Comparison of ENCODE assay signal across 14 mouse cellular contexts in genomic region chr14:105292139-105292538, GRCm38 (mm10). TPM values are rescaled to one million over a fixed set of nuclear protein-coding genes. Genes with fewer than 3 reads are reported as not detected.
A peak's percentile ranks its signal among the peaks of the same experiment; 100 is the strongest.
DNase-seq lines count a peak whose midpoint lies in the region.
"Had no signal": no experiment of that assay in that cellular context is flagged by ENCODE, and none has a peak within 500 bp of the region (broad histone marks: within the 10 kb centered on the region; RNA-seq: fewer than 3 reads in every experiment).

No protein-coding gene starts in this region.

- DNase-seq in layer of hippocampus, adult 9-11 months, result peak; percentile 34
- no peak for DNase-seq in layer of hippocampus, adult 18-20 months (ENCODE audit: low spot score in 2 of 2)
- peak; percentile 36 for DNase-seq in right cerebral cortex, postnatal 25 days
- DNase-seq in right cerebral cortex, postnatal 14 days, result no peak
- peak; percentile 39 for DNase-seq in telencephalon, adult 2 months (ENCODE audit: low read depth, low spot score)
- DNase-seq in layer of hippocampus, postnatal 10 days (ENCODE audit: low spot score in 2 of 2), result no peak
- DNase-seq: adrenal gland, adult 2 months; adrenal gland, postnatal 10 days; adrenal gland, postnatal 25 days; cerebellum, adult 11-12 months; cerebellum, adult 2 months; cerebellum, adult 9-10 months; cerebellum, postnatal 10 days; cerebellum, postnatal 25 days had no signal

RNA-seq across cellular contexts. Expression of gene Ndfip2, which starts 33.8 kb away (rescaled TPM):
- total RNA-seq in layer of hippocampus, adult 18-20 months (2021), result 10 to 100 TPM; 81.4 to 85.3 TPM
- total RNA-seq in layer of hippocampus, postnatal 10 days (2021), result 10 to 100 TPM; 75.8 to 89.5 TPM

Comparison
In these comparisons a context has a peak if more than half of its experiments do, and no peak if none do; other contexts are left out.
1. DNase-seq: peak in layer of hippocampus, adult 9-11 months (single experiment), right cerebral cortex, postnatal 25 days (single experiment) and telencephalon, adult 2 months (single experiment); none in layer of hippocampus, adult 18-20 months (0 of 2), right cerebral cortex, postnatal 14 days (single experiment) and layer of hippocampus, postnatal 10 days (0 of 2).